Mouse (Mus musculus) adrenal gland, adult 2 months (tissue): ENCODE measurements around the gene Ptpn13. TPM values are rescaled to one million over a fixed set of nuclear protein-coding genes. Genes with fewer than 3 reads are reported as not detected.

Source experiments
- DNase-seq: peaks from one replicate; pipeline ENCODE4 v3.0.0; 2021
- long read RNA-seq: library from polyadenylated mRNA; stranded (forward); transcript quantifications from one replicate; pipeline ENCODE4 v2.0.0, GENCODE M21; 2021
- polyA plus RNA-seq: library from polyadenylated mRNA; depleted of rRNA; stranded (reverse); fragments of >200 nt; gene quantifications from 2 replicates; pipeline ENCODE4 v1.2.3, GENCODE M21; 2012; rRNA removed
- total RNA-seq, 2 experiments: library from RNA; stranded (reverse); gene quantifications; 2 replicates each; pipeline ENCODE4 v1.2.3; 2021

The Ptpn13 gene
- total RNA-seq, result 10 to 100 TPM; 21.4 to 32.8 TPM
- 3.6 and 4.7 TPM in 2 replicates for polyA plus RNA-seq
- long read RNA-seq, partial matches to known transcripts, result 4 of 23 reads
- long read RNA-seq, other reads (novel, unspliced or antisense), result 19 of 23 reads

DNA sequence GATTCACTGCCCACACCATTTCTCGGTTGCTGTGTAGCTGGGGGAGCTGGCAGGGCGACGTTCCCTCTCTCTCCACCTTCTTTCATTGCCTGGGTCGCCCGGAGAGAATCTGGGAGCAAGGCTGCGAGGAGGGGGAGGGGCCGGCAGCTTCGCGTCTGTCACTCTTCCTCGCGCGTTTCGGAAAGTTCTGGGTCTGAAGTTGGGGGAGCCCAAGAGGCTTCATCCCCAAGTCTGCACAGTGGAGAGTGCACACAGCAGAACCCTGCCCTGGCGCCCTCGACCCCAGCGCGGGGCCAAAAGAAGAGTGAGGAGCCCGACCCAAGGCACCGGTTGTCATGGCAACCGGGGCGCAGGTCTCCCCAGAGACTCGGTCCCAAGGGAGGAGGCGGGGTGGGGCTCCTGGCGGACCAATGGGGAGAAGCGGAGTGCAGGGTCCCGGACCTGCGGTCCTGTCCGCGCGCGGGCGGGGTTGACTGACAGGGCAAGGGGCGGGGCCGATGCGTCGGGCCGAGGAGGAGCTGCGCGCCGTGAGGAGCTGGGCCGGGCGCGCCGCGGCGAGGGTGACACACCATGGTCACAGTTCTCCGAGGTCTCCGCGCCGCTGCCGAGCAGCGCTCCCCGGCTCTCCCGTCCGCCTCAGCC lies at the start of gene Ptpn13:
Ptpn13 (plus strand) TSS at position 515 of the 642 bp plus-strand sequence.
- DNase-seq, result peak; percentile 99

DNA sequence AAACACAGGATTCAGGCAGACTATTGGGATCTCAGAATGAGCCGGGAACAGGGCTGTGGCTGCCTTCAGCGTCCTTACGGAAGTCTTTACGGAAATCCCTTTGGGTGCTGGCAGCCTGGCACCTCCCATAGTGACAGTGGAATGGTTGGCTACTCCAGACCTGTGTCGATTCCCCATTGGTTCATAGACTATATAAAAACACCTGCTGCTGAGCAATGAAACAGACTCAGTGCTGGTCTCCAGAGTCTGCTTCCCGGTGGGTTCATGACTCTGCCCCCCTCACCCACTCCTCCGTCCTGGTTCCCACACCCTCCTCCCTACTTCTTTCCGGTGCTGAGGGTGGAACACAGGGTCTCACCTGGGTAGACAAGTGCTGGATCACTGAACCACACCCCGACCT lies 49.8 kb upstream of the Ptpn13 start:
- DNase-seq, result no peak

DNA sequence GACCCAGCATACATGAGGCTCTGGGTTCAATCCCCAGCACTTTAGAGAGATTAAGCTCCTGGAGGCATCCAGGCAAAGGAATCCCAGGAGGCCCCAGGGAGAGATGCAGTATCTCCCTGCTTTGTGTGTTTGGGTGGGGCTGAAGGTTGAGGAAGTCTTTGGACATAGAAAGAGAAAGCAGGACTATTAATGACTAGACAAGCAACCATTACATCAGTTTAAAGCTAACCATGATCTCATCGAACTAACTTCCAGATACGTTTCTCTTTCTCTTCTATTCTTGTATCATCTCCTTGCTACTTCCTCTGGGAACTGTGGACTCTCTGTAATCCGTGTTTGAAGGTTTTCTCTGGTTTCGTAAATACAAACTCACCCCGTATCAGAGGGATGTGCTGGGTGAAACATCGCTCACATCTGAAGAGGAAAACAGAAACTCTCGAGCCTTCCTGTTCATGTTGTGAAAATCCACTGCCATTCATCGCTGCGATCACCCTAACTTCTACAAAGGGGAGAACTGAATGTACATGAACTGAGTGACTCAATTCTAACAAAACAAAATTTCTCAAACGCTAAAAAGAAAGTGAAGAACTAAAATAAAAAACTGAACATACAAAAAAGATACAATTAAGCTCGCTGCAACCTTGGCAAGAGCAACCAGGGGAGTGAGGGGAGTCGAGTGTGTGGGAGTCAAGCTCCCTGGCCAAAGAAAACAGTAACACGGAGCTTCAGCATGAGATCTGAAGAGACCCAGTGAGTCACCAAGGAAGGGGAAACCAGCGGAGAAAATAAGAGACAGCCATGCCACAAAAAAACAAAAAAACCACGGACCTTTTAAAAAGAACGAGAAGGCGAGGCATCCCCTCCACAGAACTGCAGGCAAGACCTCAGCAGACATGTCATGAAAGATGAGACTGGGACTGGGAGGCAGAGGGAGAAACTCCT lies 48.4 kb upstream of the Ptpn13 start:
- DNase-seq, result peak; percentile 42

DNA sequence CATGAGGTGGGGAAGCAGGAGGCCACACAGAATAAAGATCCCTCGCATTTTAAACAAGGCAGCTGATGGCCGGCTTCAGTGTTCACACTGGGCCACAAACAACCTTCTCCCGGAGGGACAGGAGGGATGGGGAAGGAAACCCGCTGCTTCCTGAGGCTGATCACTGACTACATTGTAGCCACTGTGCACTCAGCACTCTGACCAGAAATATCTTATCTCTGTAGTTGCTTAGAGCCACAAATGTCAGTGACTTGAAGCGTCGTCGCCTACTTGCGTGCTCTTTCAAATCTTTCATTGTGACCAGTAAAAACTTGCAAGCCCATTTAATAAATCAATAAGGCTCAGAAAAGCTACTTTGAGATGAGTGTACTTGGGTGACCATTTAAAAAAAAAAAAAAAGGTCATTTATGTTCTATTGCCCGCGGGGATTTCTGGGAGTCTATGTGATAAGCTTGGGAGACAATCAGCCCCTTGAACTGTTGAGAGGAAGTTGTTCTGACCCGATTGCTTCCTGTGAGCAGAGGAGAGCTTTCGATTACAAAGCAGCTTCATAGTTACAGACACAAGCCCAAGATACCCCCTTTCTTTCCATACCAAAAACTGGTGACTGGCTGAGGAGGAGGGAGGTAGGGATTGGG lies 47.4 kb upstream of the Ptpn13 start:
- no peak for DNase-seq

DNA sequence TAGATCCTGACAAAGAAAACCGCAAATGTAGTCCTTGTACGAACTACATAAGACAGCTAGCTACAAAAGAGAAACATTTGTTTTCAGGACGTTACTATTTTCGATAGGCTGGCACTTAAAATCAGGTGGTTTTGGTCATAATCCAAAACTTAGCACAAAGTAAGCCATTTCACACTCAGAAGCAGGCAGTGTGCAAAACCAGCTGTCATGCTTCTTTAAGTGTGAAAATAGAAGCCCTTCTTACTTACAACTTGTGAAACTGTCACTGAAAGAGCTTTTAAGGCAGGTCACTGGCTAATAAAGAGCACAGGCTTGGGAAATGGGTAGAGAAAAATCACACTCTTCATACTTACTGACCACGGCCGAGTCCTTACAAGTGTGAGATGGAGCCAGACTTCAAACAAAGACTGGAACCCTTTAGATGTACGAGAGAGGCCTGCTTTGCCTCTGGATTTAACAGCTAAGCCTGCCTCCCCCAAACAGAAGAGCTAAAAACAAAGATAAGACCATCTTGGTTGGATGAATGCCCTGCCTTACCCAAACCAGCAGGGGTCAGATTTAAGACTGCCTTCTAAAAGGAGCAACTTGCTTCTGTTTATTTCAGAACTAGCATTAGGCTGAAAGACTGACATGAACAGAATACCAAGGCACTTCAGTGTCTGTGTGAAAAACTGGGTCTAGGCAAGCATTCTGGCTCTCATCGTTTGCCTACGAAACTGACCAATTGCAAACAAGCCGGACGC lies 44.0 kb upstream of the Ptpn13 start:
- DNase-seq, result no peak

DNA sequence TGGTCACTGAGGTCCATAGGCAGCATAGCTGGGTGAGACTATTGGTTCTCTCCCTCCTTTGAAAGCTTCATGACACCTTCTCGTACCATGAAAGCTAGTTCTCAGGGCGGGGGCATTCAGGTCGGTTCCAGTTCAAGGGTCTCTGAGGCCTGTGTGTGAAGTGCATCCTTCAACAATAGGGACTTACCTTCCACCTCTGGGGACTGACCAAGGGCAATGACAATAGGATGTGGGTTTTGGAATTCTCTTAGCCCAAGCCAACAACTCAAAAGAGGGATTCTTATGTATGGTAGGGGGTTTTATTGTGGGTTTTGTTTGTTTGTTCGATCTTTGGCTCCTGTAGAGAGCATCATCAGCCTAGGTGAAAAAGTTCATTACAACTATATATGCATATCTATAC lies 42.0 kb upstream of the Ptpn13 start:
- DNase-seq, result no peak

DNA sequence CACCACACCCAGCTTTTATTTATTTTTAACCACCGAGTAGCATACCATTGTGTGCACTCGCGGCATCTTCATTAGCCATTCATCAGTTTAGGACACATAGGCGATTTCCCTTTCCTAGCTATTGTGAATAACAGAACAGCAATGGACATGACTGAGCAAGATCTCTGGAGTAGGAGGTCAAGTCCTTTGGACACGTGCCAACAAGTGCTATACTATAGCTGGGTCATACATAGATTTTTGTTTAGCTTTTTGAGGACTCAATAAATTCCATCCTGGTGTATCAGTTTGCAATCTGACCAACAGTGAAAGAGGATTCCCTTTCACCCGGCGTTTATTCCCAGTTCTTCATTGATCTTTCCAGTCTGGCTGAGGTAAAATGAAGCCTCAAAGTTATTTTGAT lies 41.0 kb upstream of the Ptpn13 start:
- DNase-seq, result no peak

DNA sequence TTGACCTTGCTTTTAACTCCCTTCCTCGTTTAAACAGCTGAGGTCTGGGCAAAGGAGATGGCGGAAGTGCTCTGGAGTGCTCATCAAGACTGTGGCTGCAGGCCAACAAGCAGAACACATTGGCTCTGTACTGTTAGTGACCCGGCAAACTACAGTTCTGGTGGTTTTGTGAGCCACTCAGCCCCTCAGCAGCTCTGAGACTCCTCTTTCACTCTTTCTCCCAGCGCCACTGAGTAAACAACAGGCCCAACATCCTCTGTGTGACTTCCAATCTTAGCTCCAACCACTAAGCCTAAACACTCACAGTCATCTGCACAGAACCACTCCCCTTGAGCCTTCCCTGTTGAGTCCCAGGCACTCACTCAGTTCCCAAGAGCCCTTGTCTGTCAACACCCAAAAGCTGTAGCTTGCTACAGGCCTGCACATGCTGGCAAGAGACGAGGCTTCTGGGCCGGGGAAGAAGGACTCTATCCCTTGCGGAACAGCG lies 37.4 kb upstream of the Ptpn13 start:
- DNase-seq, result peak; percentile 36

DNA sequence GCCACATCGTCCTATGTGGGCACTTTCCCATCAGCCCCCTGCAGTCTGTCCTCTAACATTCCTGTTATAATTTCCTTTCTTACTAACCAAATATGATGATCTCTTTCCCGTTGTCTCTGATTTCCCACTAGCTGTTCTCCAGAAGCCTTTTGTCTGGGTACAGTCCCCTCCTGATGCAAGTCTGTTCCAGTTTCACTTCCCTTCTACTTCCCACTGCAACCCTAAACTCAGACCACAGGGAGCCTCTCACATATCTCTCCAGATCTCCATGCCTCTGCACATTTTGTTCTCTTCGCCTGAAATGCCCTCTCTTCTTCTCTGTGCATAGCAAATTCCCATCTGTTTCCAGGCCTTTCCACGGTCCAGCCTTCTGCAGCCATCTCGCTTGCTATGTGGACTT lies 35.6 kb upstream of the Ptpn13 start:
- DNase-seq, result no peak

DNA sequence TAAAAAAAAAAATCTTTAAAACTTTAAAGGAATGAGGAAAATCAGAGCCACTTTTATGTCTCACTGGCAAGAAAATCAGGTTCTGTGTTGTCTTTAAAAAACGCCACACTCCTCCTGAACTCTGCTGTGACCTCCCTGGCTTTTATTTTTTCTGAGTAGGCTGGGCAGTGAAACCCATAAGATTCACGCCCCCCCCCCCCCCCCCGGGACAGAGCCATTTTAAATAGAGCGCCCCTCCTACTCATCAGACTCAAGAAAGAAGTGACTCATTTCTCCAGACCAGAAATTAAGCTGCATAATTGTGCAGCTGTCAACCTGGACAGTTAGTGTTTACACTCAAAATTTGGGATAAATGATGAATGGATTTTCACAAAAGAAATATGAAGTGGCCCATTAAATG lies 31.8 kb upstream of the Ptpn13 start:
- no peak for DNase-seq

DNA sequence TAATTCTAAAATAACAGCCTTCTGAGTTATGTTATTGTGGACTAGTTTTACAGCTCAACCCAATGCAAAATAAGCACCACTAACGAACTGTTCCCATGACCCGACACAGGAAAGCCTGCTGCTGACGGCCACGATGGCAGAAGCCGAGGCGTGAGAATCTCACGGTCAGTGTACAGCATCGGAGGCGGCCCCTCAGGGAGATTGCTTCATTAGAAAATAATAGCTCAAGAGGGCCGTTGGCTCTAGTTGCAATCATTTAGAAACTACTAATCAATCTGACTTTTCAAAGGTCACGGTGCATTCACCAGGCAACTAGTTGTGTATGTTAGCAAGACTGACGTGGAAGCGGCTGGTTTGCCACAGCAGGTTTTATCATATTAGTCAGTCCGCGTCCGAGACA lies 31.2 kb upstream of the Ptpn13 start:
- no peak for DNase-seq

DNA sequence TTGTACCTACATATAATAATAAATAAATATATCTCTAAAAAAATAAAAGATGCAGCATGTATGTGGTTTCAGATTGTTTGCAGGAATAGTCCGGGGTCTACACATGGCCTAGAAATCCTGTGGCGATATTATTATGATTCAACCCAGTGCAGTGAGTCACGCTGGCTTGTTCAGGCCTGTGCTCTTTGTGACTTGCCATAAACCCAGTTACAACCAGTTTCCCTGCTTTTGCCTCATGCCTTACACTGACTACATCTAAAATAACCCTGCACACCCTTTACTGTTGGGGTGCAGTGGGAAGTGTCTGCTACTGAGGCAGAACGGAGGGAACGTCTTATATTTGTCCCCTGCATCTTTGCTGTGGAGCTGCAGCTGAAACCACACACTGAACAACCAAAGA lies 29.3 kb upstream of the Ptpn13 start:
- DNase-seq, result no peak

DNA sequence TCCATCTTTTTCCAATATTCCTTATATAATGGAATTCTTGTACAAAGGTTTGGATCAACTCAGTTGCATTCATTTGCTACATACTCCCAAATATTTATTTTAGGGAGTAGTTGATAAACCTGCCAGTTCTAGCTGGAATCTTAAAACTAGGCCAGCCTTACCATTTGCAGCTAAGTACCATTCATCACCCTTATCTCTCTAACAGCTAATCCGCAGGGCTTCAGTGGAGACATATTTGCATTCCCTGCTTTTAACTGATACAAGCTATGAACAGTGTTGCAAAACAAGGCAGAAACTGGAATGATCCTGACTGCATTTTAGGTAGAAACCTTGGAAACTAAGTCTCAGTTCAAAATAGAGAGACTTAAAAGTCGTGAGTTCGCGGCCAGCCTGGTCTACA lies 27.6 kb upstream of the Ptpn13 start:
- DNase-seq, result no peak

DNA sequence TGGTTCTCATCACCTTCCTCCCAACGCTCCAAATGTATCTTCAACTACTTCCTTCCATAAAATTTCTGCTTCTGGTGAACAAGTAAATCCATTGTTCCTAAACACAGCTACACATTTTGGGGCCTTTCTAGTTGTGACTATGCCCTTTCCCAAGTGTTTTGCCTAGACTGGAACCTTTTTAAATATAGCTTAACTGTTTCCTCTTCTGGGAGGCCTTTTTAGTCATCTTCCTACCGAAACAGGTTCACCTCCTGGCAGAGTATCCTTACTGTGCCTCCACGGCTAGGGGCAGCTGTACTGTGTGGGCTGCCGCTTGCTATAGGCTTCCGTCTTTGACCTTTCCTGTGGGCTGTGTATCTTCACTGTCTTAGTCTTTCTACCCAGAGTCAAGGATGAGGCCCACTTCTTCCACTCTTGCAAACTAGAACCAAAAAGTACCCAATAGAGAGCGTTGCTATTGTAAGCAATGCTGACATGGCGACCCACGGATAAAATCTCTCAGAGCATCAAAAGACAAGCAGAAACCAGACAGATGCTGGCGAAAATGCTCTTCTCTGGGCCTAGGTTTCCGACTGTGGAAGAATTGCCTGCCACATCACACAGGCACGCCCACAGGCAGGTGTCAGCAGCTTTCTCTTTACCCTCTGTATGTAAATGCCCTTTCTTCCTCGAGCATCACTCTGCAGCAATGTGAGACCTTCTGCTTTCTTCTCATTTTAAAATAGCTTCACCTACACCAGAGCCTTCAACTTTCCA lies 20.6 kb upstream of the Ptpn13 start:
- DNase-seq, result no peak

DNA sequence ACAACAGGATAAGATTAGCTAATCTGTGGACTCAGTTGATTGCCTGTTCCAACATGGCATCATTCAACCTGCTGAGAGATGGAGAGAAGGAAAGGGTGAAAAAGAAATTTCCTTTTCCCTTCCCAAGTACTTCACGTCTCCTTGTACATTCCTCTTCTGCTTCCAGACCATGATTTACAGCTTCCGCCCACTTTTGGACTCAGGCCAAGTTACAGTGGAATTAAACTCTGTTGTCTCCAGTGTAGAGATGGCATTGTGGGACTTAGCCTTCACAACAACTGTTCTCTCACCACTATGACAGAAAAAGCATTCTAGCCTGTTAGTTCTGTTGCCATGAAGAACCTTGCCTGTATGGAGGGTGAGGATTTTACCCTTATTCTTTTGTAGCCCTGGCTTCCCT lies 19.1 kb upstream of the Ptpn13 start:
- DNase-seq, result no peak

DNA sequence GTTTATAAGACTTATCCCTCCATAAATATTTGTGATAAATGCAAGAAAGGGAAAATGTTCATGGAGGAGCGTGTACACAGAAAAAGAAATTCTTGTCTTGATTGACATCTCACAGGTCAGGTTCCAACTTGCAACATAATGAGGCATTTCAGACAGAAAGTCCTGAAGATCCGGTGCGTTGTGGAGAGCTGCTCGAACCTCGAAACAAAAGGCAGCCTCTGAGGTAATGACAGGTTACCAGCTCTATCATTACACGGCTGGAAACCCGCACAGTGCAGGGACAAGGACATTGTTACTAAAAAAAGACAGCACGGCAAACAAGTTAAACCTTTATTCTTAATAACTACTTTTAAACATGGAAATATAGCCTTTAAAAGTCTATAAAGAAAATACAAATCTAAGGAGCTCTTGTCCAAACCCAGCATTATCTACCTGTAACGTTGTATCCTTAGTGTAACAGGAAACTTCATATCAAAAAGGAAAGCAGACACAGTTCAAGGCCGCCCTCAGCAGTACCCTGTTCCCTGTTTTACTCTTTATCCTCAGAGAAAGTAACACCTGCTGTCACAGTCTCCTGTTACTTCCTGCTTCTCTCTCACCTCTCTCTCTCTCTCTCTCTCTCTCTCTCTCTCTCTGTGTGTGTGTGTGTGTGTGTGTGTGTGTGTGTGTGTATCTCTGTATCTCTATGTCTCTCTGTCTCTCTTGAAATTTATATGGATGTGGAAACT lies 12.8 kb upstream of the Ptpn13 start:
- DNase-seq, result no peak

DNA sequence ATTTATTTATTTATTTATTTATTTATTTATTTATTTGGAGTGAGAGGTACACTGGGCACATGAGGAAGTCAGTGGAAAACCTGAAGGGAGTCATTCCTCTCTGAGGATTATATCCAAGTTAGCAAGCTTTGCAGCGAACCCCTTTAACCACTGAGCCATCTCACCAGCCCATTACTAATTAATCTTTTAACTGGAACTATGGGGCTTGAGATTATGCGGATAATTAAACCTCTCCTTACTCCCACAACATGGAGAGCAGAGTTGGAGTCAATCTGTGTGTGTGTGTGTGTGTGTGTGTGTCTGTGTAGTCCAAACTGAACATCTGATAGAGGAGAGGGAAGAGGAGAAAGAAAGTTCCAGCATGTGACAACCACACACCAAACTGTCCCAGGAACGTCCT lies 10.4 kb upstream of the Ptpn13 start:
- no peak for DNase-seq

DNA sequence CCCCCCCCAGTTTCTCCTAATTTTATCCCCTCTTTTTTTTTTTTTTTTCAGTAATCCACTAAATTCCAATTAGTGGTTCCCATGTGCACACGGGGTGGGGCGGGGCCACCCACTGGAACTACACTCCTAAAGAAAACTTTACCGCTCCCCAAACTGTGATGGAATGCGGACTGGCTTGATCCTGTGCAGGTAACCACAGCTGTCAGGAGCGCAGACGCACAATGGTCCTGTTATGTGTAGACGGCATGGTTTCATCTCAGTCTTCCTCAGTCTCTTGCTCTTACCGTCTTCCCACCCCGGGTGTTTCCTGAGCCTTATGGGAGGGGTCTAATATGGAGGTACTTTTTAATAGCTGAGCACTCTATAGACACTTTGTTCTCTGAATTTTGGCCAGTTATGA lies 7.0 kb upstream of the Ptpn13 start:
- no peak for DNase-seq

DNA sequence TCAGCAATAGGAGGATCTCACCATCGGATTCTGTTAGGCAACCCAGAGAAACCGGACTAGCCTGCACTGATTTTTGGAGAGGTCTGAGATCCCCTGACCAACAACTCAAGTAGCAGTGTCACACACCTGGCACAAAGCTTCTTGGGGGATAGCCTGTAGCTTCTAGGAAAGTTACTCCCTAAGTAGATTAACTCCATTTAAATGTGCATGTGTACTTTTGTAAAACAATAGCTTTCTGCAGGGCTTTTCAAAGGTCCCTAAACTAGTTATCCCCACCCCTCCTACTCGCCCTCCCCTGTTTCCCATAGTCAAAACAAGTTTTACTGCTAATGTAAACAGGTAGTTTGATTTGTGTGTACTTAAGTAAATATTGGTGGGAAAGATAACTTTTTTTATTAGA lies 6.1 kb upstream of the Ptpn13 start:
- no peak for DNase-seq

DNA sequence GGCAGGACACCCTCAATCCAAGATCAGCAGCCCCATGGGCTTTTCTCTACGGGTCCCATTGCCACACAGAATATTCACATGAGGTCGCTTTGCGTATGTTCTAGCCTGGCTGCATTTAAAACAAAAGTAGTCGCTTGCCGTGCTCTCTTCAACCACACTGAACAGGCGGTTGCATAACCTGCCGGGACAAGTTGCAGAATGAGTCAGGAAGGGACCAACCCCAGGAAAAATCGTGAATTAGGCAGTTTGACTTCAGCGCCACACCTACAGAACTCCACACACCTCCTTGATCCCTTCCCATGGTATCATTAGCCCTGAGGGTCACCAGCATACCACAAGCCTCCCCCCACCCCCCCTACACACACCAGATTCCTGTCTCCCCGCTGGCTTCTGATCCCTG lies 4.4 kb upstream of the Ptpn13 start:
- peak; percentile 19 for DNase-seq

DNA sequence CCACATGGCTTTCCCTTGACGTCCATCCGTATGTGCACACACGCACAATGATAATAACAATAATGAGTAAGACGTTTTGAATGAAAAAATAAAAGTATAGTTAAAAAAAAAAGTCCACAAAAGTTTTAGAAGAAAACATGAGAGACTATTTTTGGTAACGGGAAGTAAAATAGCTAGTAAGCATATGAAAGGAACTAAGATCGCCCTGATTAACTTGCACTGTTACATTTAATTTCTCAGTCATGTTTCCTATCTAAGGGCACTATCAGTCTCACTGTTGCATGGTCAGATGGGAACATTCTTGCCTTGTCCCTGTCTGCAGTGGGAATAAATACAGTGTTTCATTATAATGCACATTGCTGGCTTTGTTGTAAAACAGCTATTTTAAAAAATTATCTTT lies 2.4 kb upstream of the Ptpn13 start:
- DNase-seq, result no peak
